Mouse (Mus musculus) layer of hippocampus, adult 9-11 months (tissue): ENCODE results near the gene Glo1.
"Not testable (repeated sequence)": the region's sequence is repeated elsewhere in the genome, so short reads cannot be mapped to it uniquely, and the experiment has no call there.

Experiments used
- DNase-seq: peaks from one replicate; pipeline ENCODE4 v3.0.0; 2022

The Glo1 gene

GRCm38 (mm10) chr17:30626719-30627118, at the start of gene Glo1:
Gene Glo1, minus strand, starts transcription at chr17:30626871.
- DNase-seq, result not testable (repeated sequence)

DNA sequence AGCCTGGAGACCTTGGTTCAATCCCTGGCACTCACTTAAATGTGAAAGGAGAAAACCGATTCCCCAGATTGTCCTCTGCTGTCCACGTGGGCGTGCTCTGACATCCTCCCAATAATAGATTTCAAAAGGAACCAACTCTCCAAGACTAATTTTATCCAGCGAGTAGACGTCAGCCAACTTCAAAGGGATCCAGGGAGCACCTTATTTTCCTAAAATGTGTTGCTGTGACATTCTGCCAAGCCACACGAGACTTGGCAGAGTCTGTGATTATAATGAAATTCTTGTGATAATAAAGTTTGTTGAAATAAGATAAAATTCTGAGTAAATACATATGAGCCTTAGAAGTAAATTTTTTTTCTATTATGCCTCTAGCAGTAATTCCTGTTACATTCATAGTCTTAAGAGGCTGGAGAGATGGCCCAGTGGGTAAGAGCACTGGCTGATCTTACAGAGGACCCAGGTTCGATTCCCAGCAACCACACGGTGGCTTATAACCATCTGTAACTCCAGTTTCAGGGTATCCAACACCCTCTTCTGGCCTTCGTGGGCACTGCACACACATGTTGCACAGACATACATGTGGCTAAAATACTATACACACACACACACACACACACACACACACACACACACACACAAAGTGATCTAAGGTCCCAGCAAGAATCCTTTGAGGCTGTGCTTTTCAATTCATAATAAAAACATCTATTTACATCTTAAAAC, 48.5 kb upstream of the Glo1 start:
- no peak for DNase-seq

DNA sequence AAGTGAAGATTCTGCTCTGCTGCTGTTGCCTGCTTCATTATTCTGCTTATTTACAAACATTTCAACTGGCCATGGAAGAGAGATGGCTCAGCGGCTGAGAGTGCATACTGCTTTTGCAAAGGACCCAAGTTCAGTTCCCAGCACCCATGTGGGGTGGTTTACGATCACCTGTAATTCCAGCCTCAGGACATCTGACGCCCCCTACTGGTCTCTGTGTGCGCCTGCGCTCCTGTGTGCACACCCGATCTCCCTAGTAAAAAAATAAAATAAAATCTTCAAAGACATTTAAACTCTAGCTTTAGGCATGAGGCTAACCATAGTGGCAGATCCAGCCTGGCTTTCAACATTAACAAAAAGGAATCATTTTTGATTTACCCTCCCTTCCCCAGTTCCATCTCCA, 46.4 kb upstream of the Glo1 start:
- DNase-seq, result no peak

DNA sequence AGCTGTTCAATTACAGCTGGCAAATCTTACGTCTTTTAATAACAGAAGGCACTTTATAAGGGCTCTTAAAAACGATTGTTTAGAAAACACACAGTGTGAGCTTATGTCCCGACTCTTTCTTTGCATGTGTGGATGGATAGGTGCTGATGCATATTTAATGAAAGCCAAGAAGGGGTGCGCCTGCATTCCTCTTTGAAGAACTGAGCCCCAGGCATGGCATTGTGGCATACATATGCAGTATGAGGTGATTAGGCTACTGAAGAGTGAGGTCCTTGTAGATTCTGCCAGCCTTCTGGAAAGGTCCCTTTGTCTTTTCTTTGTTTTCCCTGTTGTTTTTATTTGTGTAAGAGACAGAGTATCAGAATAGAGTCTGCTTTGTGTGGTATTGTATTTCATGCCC, 45.9 kb upstream of the Glo1 start:
- DNase-seq, result no peak

DNA sequence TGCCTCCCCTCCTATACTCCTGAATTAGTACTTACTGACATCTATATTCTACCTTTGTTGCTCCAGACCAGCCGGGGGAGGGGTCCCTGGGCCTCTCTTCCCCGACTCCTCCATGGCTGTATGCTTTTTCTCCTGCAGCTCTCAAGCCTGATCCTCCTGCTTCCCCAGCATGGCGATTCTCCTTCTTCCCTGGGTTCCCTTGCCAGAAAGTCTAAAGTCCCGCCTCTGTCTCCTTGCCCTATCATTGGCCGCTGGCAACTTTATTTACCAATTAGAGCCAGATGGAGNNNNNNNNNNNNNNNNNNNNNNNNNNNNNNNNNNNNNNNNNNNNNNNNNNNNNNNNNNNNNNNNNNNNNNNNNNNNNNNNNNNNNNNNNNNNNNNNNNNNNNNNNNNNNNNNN, 38.2 kb upstream of the Glo1 start:
- DNase-seq, result no peak

DNA sequence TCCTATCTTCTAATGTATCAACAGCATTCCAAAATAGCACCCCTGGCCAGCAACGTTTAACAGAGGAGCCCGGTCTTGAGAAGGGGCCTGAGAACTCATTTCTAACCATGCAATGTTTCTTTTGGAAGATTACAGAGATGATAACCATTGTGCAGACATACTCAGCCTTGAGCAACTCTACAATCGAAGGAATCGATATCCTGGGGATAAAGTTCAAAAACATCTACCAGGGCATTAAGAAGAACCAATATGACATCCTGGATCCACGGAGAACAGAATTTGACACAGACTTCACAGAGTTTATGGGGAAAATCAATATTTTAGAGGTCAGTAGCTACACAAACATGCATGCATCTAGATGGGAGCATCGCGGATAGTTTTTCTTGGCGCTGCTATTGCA, 36.5 kb upstream of the Glo1 start:
- no peak for DNase-seq

GRCm38 (mm10) chr17:30662131-30662530, 35.5 kb upstream of the Glo1 start:
- no peak for DNase-seq

DNA sequence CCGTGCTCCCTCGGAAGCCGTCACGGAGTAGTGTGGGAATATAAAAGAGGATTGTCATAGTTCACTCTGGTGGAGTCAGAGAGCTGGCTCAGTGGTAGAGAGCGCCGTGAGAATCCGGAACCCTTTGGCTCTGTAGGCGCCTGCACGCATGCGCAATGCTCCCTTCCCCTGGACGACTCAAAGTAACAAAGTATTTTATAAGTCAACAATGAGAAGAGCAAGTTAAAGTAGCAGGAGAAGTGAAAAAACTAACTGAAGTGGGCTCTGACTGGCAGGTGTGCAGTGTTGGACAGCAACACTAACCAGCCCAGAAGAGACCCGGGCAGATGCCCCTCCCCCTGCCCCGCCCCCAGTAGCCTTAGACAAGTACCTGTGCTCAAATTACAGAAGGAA, 31.5 kb upstream of the Glo1 start:
- DNase-seq, result peak; percentile 87

DNA sequence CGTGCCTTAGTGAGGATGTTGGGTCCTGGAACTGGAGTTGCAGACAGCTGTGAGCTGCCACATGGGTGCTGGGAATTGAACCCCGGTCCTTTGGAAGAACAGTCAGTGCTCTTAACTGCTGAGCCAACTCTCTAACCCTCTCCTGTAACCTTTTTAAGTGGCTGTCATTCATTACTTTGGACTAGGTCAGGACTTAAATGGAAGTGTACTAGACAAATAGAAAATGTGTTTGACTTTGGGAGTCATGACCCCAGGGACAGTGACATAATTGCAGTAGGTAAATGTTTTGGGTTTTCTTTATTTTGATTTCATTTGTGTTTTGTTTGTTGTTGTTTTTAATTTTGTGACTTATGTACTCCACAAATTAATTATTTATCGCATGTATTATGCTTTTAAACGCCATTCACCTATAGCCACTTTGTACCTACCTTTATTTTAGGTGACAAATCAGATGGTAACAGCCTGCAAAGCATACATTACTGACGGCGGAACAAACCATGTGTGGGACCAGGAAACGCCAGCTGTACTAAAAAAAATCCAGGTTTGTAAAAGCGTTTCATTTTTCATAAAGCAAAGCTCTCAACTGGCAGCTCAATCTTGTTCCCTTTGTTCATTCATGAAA, 31.0 kb upstream of the Glo1 start:
- no peak for DNase-seq

- DNase-seq, result no peak
These were observed 26.3 kb upstream of the Glo1 start for GRCm38 (mm10) chr17:30653010-30653409.

DNA sequence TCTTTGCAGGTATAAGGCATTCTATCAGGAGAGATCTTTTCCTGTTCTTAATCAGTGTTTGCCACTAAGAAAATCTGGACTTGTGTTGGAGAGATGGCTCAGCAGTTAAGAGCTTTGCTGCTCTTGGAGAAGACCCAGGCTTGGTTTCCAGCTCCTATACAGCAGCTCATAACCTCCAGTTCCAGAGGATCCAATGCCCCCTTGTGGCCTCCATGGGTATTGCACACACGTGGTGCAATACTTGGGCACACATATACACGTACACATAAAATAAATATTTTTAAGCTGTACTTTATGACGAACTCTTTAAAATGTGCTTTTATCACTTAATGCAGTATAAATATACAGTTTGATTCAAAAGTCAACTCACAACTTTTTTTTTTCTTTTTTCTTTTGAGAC, 22.1 kb upstream of the Glo1 start:
- no peak for DNase-seq

- DNase-seq, result no peak
These were observed 14.2 kb upstream of the Glo1 start for GRCm38 (mm10) chr17:30640896-30641295.

DNA sequence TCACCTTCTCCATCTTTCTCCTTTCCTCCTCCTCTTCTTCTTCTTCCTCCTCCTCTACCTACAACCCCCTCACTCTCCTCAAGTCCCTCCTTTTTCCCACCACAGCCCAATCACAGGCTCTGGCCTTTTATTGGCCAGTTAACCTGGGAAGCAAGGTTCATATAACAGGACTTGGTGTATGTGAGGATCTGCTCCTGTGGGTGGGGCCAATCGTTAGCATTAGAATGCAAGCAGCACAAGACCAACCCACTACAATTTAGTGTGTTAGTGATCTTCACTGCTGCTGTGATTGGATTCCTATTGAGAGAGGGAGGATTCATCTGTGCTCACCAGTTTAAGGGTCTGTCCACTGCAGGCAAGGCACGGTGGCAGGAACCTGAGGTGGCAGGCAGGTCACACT, 12.3 kb upstream of the Glo1 start:
- no peak for DNase-seq

DNA sequence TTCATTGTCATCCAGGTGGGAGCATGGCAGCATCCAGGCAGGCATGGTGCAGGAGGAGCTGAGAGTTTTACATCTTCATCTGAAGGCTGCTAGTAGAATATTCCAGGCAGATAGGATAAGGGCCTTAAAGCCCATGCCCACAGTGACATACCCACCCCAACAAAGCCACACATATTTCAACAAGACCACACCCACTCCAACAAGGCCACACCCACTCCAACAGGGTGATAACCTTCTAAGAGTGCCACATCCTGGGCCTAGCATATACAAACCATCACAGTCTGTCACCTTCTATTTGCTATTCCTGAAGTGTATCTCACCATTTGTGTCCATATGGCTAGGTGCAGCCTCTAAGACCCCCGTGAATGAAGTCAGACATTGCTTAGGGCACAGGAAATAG, 11.0 kb upstream of the Glo1 start:
- no peak for DNase-seq

DNA sequence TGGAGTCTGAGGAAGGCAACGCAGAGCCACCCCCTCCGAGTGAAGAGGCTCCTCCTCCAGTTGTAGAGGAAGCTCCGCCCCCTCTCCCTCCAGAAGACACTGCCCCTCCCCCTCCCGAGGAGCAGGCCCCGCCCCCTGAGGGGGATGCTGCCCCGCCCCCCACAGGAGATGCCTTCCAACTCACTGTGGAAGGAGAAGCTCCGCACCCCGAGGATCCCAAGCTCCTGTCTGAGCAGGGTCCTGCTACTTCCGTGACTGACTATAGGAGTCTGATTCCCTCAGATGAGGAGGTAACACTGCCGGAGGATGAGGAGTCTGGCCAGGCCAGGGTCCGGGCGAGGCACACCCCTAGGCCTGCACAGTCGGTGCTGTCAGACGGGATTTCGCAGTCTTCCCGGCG, 8.7 kb upstream of the Glo1 start:
- no peak for DNase-seq

- not testable (repeated sequence) for DNase-seq
These were observed 2.5 kb downstream of the Glo1 start, which contains the start of gene Dnah8 for GRCm38 (mm10) chr17:30624132-30624531. Gene Dnah8, plus strand, starts transcription at chr17:30624354.

GRCm38 (mm10) chr17:30623200-30623599, 3.5 kb downstream of the Glo1 start:
- DNase-seq, result no peak

DNA sequence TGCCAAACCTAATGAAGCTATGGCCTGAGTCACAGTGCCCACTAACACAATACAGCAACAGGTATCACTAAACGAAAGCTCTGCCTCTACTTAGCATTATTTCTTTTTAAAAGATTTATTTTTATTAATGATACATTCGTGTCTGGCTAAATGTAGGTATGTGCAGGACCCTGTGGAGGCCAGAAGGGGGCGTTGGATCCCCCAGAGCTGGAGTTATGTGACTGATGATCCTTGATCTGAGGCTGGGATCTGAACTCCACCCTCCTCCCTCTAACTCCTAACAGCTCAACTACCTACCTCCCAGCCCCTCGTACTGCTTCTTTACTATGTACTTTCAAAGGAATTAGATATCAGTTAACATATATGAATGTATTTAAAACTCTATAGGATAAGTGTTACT, 5.2 kb downstream of the Glo1 start:
- DNase-seq, result no peak

- no peak for DNase-seq
These were observed 6.1 kb downstream of the Glo1 start for GRCm38 (mm10) chr17:30620548-30620947.

DNA sequence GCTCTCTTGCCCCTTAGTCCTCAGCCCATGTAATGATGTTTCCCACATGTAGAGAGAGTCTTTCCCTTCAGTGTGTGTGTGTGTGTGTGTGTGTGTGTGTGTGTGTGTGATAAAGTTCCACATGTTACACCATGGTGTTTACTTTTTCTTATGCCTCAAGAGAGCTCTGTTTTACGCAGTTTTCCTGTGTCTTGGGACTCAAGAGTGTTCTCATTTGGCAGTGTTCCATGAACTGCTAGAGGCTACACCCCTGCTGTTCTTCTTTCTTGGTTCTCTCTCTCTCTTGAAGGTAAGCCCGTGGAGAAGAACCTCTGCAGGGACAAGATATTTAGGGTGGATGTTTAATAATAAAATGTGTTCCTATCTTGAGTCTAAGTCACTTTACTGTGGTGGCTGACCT, 7.5 kb downstream of the Glo1 start:
- DNase-seq, result no peak

DNA sequence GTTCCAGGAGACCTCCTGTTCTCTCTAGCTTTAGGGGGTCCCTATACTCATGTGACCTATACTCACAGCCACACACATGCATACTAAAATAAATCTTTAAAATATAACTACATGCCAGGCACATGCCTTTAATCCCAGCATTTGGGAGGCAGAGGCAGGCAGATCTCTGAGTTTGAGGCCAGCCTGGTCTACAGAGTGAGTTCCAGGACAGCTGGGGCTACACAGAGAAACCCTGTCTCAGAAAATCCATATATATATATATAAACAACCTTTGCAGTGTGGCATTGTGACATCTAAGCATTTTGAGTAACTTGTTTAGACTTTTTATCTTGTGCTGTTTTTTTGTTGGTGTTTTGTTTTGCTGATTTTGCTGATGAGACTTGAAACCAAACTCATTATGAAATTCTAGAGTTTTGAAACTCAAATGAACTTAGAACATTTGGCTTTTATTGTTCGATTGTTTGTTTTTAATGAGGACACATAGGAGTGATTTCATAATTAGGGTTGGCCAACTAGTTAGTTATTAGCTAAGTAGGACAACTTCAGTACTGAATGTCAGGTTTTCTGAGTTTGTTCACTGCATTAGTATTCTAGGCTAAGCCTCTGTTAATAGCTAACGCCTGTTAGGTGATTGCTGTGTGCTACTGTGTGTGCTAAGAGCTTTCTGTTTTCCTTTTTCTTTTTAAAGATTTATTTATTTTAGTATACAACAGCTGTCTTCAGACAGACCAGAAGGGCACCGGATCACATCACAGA, 8.4 kb downstream of the Glo1 start:
- DNase-seq, result no peak

- no peak for DNase-seq
These were observed 10.5 kb downstream of the Glo1 start for GRCm38 (mm10) chr17:30616203-30616602.

GRCm38 (mm10) chr17:30613350-30613749, 13.3 kb downstream of the Glo1 start:
- no peak for DNase-seq
